Mouse (Mus musculus) 3T3-L1 (cell line): ENCODE data around the gene Nectin3.
"Not testable (repeated sequence)": the region's sequence is repeated elsewhere in the genome, so short reads cannot be mapped to it uniquely, and the experiment has no call there.

Experiments used
- DNase-seq: peaks from one replicate; pipeline ENCODE4 v3.0.0-alpha.2; 2015; ENCODE audit warnings: low read depth, low spot score

Nectin3 gene

DNA sequence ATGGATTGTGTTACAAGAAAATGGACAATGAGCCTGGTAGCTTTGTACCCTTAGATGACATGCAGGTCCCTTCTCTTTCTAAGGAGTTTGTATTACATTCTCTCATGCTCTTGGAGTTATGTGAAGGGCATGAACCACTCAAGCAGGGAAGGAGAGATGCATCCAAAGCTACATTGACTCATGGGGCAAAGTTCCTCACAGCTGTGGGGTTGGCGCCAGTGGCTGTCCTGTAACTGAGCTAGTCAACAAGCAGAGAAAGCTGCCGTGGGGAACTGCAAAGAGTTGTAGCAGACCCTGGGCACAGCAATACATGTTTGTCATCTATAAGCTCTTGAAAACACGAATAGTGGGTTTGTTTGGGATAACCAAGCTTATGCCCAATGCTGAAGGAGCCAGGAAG lies 82.1 kb downstream of the Nectin3 start:
- DNase-seq: no peak

DNA sequence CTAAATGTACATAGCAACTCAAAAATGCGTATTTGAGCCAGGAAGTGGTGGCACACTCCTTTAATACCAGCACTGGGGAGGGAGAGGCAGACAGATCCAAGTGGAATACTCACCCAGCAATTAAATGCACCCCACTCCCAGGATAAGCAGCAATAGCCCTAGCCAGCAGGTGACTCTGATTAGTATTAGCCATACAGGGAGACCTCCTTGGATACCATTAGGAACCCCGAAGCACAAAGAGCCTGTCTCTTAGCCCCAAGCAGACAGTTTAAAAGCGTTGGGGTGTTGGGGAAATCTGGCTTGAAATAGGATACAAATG lies 87.6 kb downstream of the Nectin3 start:
- no peak for DNase-seq

DNA sequence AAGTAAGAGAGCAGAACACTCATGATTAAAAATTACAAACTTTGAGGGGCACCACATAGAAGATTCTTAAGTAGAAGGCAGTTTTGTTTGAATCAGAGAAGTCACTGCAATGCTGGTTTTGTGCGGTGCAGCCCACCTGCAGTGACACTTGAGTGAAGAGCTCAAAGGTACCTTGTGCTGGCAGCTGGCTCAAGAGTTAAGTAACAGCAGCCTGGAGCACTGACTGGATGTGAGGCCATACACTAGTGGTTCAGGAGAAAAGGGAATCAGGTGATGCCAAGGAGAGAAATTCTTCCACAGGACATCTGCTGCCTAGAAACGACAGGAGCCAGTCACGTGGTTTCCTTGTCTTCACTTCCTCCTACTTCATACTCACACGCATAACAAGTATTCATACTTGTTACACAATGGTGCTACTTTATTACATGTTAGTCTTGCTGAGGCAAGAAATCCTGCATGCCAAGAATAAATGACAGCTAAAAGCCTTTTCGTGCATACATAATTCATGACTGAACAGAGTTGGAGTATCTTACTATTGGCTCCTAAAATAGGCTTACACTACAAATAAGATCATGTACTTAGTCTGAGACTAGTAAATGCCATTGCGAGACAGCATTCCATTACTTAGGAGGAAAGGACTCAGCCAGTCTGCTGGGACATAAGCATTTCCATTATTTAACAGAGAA lies 88.1 kb downstream of the Nectin3 start:
- no peak for DNase-seq

DNA sequence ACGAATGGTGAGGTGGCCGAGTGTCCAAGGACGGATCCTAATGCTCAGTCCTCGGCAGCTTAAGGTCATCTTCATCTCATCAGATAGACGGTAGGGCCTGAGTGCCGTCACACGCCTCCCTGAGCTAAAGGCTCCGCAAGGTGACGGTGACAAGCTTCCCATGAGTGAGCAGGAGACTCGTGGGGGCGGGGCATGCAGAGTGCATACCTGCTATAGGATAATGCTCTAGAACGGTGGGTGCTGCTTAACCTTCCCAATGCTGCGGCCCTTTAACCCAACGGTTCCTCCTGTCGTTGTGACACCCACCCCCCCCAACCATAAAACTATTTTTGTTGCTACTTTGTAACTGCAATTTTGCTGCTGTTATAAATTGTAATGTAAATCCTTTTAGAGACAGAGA lies 90.3 kb downstream of the Nectin3 start:
- no peak for DNase-seq

DNA sequence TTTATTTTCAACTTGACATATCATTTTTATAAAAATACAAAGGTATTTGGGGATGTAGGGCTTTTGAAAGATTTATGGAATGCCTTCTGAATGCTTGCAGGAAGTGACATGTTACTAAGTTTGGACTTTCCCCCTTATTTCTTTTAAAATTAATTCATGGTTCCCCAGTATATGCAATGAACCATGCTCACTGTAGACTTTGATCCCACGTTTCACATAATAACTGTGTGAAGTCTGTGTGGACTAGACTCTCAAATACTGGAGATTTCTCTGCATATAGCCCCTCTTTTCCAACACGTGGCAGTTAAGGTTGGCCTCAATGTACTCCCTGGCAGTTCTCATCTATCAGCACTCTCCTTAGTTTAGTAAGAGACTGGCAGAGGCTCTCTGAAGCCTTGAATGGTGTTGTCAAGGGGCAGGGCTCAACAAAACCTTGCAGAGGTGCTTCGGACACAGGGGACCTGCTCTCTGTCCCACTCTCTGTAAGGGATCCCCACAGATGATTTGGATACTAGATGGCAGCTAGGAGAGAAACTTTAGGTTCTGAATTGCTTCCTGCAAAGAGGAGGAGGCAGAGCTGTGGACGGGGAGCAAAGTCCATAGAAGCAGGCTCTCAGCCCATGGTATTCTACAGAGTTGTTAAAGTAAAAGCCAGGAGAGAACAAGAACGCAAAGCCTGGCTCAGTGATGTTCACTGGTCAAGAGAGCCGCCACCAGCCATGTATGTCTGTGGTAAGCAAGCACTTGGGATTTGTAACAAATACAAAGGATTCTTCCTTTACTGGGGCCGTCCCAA lies 91.3 kb downstream of the Nectin3 start:
- DNase-seq: no peak

DNA sequence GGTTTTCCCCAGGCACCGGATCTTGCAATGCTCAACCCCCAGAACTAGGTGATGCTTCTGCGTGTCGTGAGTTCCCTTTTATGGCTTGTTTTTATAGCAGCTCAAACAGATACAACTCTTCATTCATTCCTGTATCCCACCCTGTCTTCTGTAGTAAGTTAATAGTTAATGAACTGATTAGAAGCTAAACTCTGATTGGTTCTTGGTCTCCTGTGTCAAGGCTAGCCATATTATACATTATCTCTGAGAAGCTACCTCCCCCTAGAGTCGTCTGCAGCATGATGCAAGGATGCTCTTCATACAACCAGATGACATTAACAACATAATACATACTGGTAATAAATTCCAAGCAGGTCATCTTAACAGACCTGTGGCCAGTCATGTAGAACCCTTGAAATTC lies 100.4 kb downstream of the Nectin3 start:
- DNase-seq: no peak

DNA sequence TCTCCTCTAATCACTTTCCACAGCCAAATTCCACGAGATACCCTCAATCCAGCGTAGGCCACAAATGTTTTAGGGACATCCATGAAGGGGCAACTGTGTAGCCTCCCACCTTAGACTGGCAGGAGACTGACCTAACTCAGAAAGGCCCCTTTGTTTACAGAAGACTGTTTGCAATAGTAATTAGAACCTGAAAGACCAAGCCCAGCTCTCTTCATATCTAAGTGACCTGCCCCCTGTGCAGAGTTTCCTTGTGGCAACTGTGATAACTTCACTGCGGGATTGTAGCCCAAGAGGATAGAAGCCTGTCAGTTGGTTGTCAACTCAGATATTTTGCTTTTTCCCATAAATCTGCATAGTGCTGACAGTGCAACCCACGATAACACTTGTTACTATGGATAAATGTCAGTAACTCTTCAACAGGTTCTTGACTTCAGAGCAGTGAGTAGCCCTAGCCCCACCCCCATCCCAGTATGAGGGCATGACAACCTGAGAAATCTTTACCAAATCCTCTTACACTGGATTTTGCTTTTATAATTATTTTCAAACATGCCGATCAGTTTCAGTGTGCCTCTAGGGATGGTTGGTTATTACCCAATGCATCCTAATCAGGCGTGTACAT lies 108.8 kb downstream of the Nectin3 start:
- DNase-seq: no peak

DNA sequence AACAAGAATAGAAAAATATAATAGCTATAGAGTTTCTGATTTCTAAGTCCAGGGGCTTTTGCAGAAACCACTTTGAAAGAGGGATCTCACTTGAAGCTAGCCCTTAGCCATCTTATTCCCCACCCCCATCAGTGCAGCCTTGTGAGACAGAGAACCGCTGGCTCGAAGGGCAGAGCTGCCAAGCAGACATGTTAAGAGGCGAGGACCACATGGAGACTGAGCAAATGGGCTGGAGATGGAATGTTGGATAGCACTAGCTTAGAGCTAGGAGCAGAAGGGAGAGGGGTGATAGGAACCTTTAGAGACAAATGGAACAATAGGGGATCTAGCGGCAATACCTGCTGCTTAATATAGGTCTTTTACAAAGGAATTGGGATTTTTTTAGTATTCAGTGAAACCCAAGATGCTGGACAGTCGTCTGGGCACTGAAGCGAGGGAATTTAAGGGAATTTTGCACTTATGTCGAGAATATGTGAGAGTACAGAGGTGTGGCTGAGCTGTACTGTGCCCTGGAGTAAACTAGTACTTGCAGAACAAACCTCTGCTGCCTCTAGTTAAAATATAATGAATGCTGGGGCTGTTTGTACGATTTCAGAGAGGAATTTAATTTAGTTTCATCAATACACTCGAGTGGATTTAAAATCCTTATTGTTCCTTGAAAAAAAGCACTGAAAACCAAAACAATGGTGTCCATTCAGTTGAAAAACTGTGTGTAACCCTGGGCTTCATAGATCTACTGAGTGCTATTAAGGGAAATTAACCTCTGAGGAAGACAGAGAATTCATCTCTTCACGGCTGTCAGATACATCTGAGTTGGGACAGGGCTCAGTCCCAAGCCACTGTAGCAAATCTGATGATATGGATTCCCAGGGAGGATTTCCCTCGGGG lies 109.6 kb downstream of the Nectin3 start:
- no peak for DNase-seq

DNA sequence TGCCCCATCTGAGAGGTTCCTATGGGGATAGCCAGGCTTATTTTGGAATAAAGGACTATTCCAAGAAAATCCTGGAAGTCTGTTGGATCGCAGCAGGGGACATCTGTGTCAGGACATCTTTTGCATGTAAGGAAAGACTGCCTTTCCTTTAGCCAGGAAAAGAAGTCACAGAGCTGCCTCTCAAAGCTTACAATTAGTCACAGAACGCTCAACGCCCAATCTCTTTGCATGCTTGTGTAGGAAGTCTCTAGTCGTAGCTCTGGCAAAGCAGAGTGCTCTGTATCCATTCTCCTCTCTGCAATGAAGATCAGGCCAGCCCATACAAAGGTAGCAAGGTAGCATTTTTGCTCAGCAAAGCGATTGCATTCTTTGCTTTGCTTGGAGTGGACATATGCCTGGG lies 114.0 kb downstream of the Nectin3 start:
- no peak for DNase-seq

DNA sequence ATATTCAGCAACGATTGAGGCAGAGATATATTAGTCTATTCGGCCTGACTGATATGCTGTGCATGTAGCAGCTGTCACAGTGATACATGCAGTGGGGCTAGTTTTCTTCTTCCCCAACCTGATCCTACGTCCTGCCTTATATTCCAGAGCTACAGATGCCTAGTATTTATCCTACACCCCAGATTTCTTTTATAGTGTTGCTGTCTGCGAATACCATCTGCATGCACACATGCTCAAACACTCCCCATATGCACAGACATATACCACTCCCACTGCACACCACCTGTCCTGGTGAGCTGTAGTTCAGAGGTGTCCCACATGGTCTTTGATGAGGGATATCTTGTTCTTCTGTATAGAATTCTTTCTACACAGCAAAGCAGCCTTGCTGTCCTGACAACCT lies 115.0 kb downstream of the Nectin3 start:
- no peak for DNase-seq

DNA sequence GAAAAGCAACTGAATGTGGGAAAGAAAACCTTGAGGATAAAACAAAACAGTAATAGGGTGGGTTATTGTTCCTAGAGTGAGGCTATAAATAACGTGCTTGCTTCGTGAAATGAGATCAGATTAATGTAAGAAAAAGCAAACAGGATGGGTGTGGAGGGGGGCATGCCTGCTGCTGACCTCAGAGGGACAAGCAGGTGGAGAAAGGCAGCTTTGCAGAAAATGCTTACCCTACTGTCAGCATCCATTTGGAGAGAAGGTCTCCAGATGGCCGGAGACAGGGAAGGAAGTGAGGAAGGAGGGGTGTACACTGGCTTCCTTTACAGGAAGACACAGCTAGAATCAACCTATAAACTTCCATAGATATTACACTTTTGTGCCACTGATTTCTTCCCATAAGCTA lies 121.8 kb downstream of the Nectin3 start:
- no peak for DNase-seq

DNA sequence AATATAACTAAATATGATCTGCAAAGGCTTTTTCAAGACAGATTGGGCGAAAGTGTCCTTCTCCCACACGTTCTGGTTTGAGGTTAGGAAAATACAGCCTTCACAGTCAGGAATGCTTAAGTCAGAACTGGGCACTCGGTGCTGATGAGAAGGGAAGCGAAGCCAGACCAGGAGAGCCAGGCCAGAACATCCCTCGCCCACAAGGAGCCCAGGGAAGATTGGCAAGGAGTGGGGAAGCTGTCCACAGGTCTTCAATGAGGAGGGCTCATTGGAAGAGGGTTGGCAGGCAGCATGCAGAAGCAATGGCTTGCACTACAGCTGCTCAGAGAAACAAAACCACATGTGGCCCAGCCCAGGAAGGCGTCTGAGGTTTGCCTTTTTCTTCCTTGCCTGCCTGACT lies 136.3 kb downstream of the Nectin3 start:
- DNase-seq: peak; percentile 19

DNA sequence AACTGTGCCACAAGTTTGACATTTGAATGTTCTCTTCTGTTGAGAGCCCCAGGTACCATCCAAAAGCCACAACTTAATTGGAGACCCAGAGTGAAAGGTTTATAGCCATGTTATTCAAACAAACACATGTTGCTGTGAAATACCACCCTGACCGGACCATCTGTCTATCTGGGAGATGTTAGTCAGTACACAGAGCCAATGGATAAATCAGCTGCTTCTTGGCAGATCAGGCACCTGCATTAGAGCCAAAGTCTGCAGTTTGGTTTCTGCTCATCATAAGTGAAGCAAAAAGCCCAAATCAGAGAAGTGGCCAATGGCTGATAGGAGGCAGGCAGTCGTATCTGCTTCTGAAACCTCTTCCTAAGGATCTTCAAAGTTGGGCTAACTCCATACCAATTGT lies 140.7 kb downstream of the Nectin3 start:
- DNase-seq: not testable (repeated sequence)

DNA sequence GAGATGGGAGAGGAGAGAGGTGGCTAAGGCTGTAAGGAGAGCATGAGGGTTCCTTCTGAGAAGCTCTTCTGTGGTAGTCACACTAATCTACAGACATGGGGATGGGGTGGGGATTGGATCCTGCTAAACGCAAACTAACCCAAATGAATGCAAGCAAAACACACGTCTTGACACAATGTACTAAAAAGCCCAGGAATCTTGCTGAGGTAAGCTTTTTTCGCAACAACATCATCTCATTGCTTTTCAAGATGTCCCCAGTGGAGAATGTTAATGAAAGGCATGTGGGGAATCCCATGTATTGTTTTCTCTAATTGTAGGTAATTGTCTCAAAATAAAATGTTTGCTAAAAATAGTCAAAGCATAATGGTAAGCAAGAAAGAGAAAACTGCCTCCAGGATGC lies 141.7 kb downstream of the Nectin3 start:
- no peak for DNase-seq
